Mouse (Mus musculus) megakaryocyte-erythroid progenitor cell, adult 5 weeks (primary cell): ENCODE measurements around the gene Eif2a. TPM values are rescaled to one million over a fixed set of nuclear protein-coding genes. Genes with fewer than 3 reads are reported as not detected.

Experiments used
- polyA plus RNA-seq: library from polyadenylated mRNA; stranded (reverse); fragments of >175 nt; gene quantifications from 2 replicates; pipeline ENCODE4 v1.2.3, GENCODE M21; 2012

The Eif2a gene
- polyA plus RNA-seq, result 9.6 and 11.1 TPM in 2 replicates

GRCm38 (mm10) chr3:58525652-58526407 is at the start of gene Eif2a, which contains the start of gene Serp1:
Eif2a (plus strand) TSS chr3:58525821.
Serp1 (minus strand) TSS chr3:58525892.

DNA sequence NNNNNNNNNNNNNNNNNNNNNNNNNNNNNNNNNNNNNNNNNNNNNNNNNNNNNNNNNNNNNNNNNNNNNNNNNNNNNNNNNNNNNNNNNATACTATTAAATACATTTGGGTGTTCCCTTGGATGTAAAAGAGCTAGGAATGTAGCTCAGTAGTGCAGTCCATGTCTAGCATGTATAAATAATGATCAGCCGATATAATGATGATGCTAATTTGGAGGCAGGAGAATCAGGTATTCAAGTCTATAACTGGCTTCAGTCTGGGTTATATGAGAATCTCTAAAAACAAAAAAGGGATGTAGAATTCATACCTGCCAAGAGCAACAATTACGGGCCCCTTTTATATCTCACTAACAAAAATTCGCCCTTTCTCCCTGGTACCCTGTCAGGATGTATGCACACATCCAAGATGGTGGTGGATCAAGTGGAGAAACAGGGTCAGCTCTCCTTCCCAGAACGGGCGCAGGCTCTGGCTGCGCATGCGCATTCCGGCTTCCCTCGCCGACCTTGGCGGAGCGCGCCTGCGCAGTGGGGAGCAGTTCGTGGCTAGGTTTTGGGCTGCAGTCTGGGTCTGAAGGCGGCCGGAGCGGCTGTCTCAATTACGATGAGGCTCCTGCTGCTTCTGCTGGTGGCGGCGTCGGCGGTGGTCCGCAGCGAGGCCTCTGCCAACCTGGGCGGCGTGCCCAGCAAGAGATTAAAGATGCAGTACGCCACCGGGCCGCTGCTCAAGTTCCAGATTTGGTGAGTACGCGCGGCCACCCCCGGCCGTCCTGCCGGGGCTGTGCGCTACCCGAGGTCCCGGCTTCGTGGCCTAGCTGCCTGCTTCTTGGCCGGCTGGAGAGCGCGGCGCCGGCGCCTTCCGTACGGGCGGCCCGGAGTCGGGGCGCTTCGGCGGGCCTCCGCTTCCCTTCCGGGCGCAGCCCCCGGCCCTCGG is 50.8 kb downstream of the Eif2a start, which contains the start of gene Selenot:
Gene Selenot (plus strand): TSS at position 500 of the 930 bp plus-strand sequence.

Other genes starting within 250 kb of the Eif2a start
- gene Tsc22d2, start 111.1 kb upstream of the Eif2a start, polyA plus RNA-seq, result 41.3 and 57.1 TPM in 2 replicates
- gene Serp1, start 71 bp downstream of the Eif2a start, polyA plus RNA-seq, result 103 and 124 TPM in 2 replicates
- gene Selenot, start 50.8 kb downstream of the Eif2a start, polyA plus RNA-seq, result 35.5 and 38.2 TPM in 2 replicates
- gene Erich6, start 111.4 kb downstream of the Eif2a start, polyA plus RNA-seq, result not detected in 2 replicates
- 43.1 and 49.7 TPM in 2 replicates for gene Siah2, start 166.6 kb downstream of the Eif2a start, polyA plus RNA-seq